Mouse (Mus musculus) midbrain, embryonic 12.5 days (tissue): ENCODE data around the gene Trim44. TPM values are rescaled to one million over a fixed set of nuclear protein-coding genes. Genes with fewer than 3 reads are reported as not detected.

Source experiments
- ATAC-seq: fragments of 200-750 bp; cut with Nextera tagmentation; 2 replicates; pipeline ENCODE4 v1.8.0; 2017; ENCODE audit warnings: low read depth, moderate TSS enrichment, moderate library complexity; ENCODE audit not compliant: low FRiP score
- H3K27ac ChIP-seq: fragments of 300-500 bp; sonication (generic); replicated peaks from 2 replicates; pipeline ENCODE4 v1.5.1; 2016; ENCODE audit warnings: mild to moderate bottlenecking
- H3K27me3 ChIP-seq: fragments of 300-500 bp; sonication (generic); 2 replicates; pipeline ENCODE4 v1.6.1; 2016; ENCODE audit warnings: mild to moderate bottlenecking
- H3K36me3 ChIP-seq: fragments of 300-500 bp; sonication (generic); 2 replicates; pipeline ENCODE4 v1.6.1; 2016
- H3K4me1 ChIP-seq: fragments of 300-500 bp; sonication (generic); 2 replicates; pipeline ENCODE4 v1.6.1; 2016
- H3K4me2 ChIP-seq: fragments of 300-500 bp; sonication (generic); replicated peaks from 2 replicates; pipeline ENCODE4 v1.6.1; 2016; ENCODE audit warnings: mild to moderate bottlenecking, moderate library complexity
- H3K4me3 ChIP-seq: fragments of 300-500 bp; sonication (generic); 2 replicates; pipeline ENCODE4 v1.5.1; 2016; ENCODE audit warnings: mild to moderate bottlenecking
- H3K9ac ChIP-seq: fragments of 300-500 bp; sonication (generic); replicated peaks from 2 replicates; pipeline ENCODE4 v1.6.1; 2016; ENCODE audit warnings: mild to moderate bottlenecking, moderate library complexity
- H3K9me3 ChIP-seq: fragments of 300-500 bp; sonication (generic); 2 replicates; pipeline ENCODE4 v1.6.1; 2016; ENCODE audit warnings: mild to moderate bottlenecking
- WGBS: fragments of 180-500 bp; shearing (Covaris S2); methylation state at CpG from one replicate; pipeline ENCODE4 v1.1.7; 2016; 5-methylcytosine and 5-hydroxymethylcytosine counted together
- polyA plus RNA-seq: library from polyadenylated mRNA; unstranded; fragments of >200 nt; fragmentation: Nextera tagmentation; extraction: Ambion mirVana; gene quantifications from 2 replicates; pipeline ENCODE4 v1.2.1, GENCODE M21; 2016

Gene Trim44
- polyA plus RNA-seq, 1 experiment from 2014 or later: 59.0 TPM

DNA sequence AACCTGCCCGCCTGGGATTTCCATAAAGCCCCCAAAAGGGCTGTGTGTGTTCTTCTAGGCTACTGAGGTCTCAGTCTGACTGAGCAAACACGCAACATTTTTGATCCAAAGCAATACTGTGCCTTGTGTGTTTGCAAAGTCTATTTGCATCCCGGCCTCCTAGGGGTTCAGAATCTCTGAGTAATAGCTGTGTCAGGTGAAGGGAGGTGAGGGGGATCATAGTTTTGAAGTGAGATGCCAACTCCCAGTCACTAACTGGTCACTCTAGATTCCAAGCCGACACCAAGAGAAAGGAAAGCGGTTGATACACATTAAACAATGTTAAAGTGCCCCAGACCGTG, 6.3 kb downstream of the Trim44 start:
- no peak; the same call in none of the 2 replicates for ATAC-seq

GRCm38 (mm10) chr2:102400605-102401351, 6.8 kb downstream of the Trim44 start:
- 0 out of 2 replicates have a peak, but pooled peaks cover 3% of the 10 kb centered on the region for H3K27me3 ChIP-seq
- peak; percentile 89 for ATAC-seq
- peak overlapping the region; percentile 79 for H3K4me3 ChIP-seq
- peak overlapping the region; percentile 88 for H3K9ac ChIP-seq
- peak overlapping the region; percentile 93 for H3K27ac ChIP-seq
- H3K9me3 ChIP-seq: no peaks in the 10 kb centered on the region
- peak overlapping the region; percentile 88 for H3K4me2 ChIP-seq
- WGBS: under 1% methylated on average over 79 of the region's 94 CpGs
- H3K36me3 ChIP-seq: no peaks in the 10 kb centered on the region
- peaks cover 20% of the 10 kb centered on the region for H3K4me1 ChIP-seq

More for the DNA sequence above, 6.3 kb downstream of the Trim44 start:
- WGBS: 28% methylated on average over 6 of the region's 6 CpGs
- Histone ChIP-seq H3K4me2 (peak overlapping the region; percentile 88), H3K27me3 (peaks cover 3% of the 10 kb centered on the region; the same call in 1 of the 2 replicates), H3K36me3 (no peaks in the 10 kb centered on the region), H3K4me3 (peak overlapping the region; percentile 79), H3K9me3 (no peaks in the 10 kb centered on the region), H3K4me1 (peaks cover 20% of the 10 kb centered on the region), H3K27ac (peak overlapping the region; percentile 93), H3K9ac (peak overlapping the region; percentile 88)

GRCm38 (mm10) chr2:102399864-102400604, 7.6 kb downstream of the Trim44 start:
- peak overlapping the region; percentile 88 for H3K4me2 ChIP-seq

GRCm38 (mm10) chr2:102396493-102396892, 11.1 kb downstream of the Trim44 start:
- Histone ChIP-seq H3K4me1 (peaks cover 19% of the 10 kb centered on the region), H3K4me2 (no peak overlapping the region), H3K9ac (no peak overlapping the region), H3K27me3 (no peaks in the 10 kb centered on the region), H3K36me3 (no peaks in the 10 kb centered on the region), H3K27ac (no peak overlapping the region), H3K9me3 (peaks cover under 1% of the 10 kb centered on the region; the same call in 1 of the 2 replicates), H3K4me3 (no peak overlapping the region)
- WGBS: 77% methylated on average over 1 of the region's 1 CpGs
- no peak for ATAC-seq

More at GRCm38 (mm10) chr2:102399864-102400604, 7.6 kb downstream of the Trim44 start:
- Histone ChIP-seq H3K36me3 (no peaks in the 10 kb centered on the region), H3K9ac (peak overlapping the region; percentile 88), H3K9me3 (no peaks in the 10 kb centered on the region), H3K27me3 (0 out of 2 replicates have a peak, but pooled peaks cover 3% of the 10 kb centered on the region), H3K4me3 (peak overlapping the region; percentile 79), H3K4me1 (peaks cover 20% of the 10 kb centered on the region), H3K27ac (peak overlapping the region; percentile 93)
- ATAC-seq: no peak
- WGBS: 40% methylated on average over 48 of the region's 48 CpGs

DNA sequence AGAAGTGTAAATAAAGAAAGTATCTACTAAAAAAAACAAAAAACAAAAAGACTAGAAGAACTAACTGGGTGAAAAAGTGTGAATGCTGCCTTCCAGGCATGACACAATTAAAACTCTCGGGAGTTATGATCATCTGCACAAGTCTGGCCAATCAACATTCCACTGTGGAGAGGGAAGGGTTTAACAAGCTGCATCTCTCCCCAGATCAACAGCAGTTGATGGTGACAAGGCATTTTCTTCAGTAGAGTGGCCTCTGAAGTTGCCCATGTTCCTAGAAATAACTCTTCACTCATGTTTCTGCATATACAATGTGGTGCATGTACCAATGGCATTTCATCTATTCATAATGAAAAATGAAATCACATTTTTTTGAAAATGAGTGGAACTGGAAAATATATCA, 14.2 kb downstream of the Trim44 start:
- Histone ChIP-seq H3K4me1 (0 out of 2 replicates have a peak, but pooled peaks cover 2% of the 10 kb centered on the region), H3K9me3 (peaks cover 3% of the 10 kb centered on the region; the same call in 1 of the 2 replicates), H3K9ac (no peak overlapping the region), H3K4me2 (no peak overlapping the region), H3K27ac (no peak overlapping the region), H3K36me3 (no peaks in the 10 kb centered on the region), H3K27me3 (no peaks in the 10 kb centered on the region), H3K4me3 (no peak overlapping the region)
- no peak for ATAC-seq
- WGBS: 92% methylated on average over 1 of the region's 1 CpGs

- Histone ChIP-seq H3K27me3 (no peaks in the 10 kb centered on the region), H3K27ac (no peak overlapping the region), H3K4me2 (no peak overlapping the region), H3K4me1 (peaks cover 17% of the 10 kb centered on the region), H3K9ac (no peak overlapping the region), H3K36me3 (no peaks in the 10 kb centered on the region), H3K4me3 (no peak overlapping the region), H3K9me3 (no peaks in the 10 kb centered on the region)
- no peak for ATAC-seq
Measured at GRCm38 (mm10) chr2:102385328-102385902, 22.2 kb downstream of the Trim44 start.

DNA sequence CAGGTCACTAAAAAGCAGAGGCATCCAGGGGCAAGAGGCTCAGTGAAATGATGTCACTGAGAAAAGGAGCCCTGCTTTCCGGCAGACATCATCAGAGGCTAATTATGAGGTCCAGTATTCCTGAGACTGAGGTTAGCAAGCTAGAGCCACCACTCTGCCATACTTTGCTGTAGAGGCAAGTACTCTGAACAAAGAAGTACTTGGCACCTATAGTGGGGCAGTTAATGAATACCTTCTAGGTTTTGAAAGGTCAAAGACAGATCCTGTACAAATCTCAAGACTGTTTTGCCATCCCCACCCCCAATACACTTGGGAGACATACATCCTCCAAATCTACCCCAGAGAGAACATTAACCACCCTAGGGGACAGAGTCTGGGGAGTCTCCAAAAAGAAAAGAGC, 23.1 kb downstream of the Trim44 start:
- WGBS: 65% methylated on average over 1 of the region's 1 CpGs
- no peak overlapping the region for H3K4me3 ChIP-seq
- ATAC-seq: no peak
- no peaks in the 10 kb centered on the region for H3K9me3 ChIP-seq
- peaks cover 17% of the 10 kb centered on the region for H3K4me1 ChIP-seq
- no peak overlapping the region for H3K4me2 ChIP-seq
- no peaks in the 10 kb centered on the region for H3K27me3 ChIP-seq
- H3K9ac ChIP-seq: no peak overlapping the region
- H3K36me3 ChIP-seq: no peaks in the 10 kb centered on the region
- no peak overlapping the region for H3K27ac ChIP-seq

- Histone ChIP-seq H3K4me1 (peaks cover 17% of the 10 kb centered on the region), H3K4me2 (no peak overlapping the region), H3K36me3 (no peaks in the 10 kb centered on the region), H3K9me3 (no peaks in the 10 kb centered on the region), H3K9ac (no peak overlapping the region), H3K27ac (peak overlapping the region; percentile 30; the same call in 1 of the 2 replicates), H3K27me3 (no peaks in the 10 kb centered on the region), H3K4me3 (no peak overlapping the region)
- 49% methylated on average over 2 of the region's 2 CpGs for WGBS
- ATAC-seq: no peak
Measured at GRCm38 (mm10) chr2:102384057-102384456, 23.6 kb downstream of the Trim44 start.

- H3K9ac ChIP-seq: no peak overlapping the region
Measured at GRCm38 (mm10) chr2:102383069-102383834, 24.4 kb downstream of the Trim44 start.

DNA sequence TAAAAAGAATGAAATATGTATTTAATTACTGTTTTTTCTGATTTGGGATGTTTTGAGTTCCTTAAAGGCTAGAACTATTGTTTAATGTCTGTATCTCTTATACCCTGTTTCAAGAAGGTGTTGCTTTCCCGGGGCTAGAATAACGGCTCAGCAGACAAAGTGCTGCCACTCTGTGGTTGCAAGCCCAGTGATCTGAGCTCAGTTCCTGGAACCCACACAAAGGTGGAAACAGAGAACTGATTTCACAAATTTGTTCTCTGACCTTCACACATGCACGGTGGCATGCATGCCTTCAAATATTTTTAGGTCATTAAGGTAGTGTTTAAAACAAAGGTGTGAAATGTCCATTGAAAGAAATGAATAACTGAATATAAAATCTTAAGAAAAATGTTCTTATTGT, 25.1 kb downstream of the Trim44 start:
- Histone ChIP-seq H3K27ac (no peak overlapping the region), H3K4me1 (peaks cover 17% of the 10 kb centered on the region), H3K9me3 (no peaks in the 10 kb centered on the region), H3K27me3 (no peaks in the 10 kb centered on the region), H3K9ac (no peak overlapping the region), H3K4me3 (no peak overlapping the region), H3K4me2 (no peak overlapping the region), H3K36me3 (peaks cover under 1% of the 10 kb centered on the region; the same call in 1 of the 2 replicates)
- ATAC-seq: no peak
- 77% methylated on average over 3 of the region's 3 CpGs for WGBS

More at GRCm38 (mm10) chr2:102383069-102383834, 24.4 kb downstream of the Trim44 start:
- Histone ChIP-seq H3K27ac (peak overlapping the region; percentile 30; the same call in 1 of the 2 replicates), H3K4me1 (peaks cover 17% of the 10 kb centered on the region), H3K27me3 (no peaks in the 10 kb centered on the region), H3K4me3 (no peak overlapping the region), H3K9me3 (no peaks in the 10 kb centered on the region), H3K4me2 (no peak overlapping the region), H3K36me3 (no peaks in the 10 kb centered on the region)
- no peak for ATAC-seq
- 52% methylated on average over 3 of the region's 3 CpGs for WGBS

GRCm38 (mm10) chr2:102380581-102380980, 27.0 kb downstream of the Trim44 start:
- Histone ChIP-seq H3K4me1 (peaks cover 17% of the 10 kb centered on the region), H3K27me3 (no peaks in the 10 kb centered on the region), H3K4me3 (no peak overlapping the region), H3K9me3 (peaks cover 5% of the 10 kb centered on the region; the same call in 1 of the 2 replicates), H3K9ac (no peak overlapping the region), H3K4me2 (no peak overlapping the region), H3K36me3 (peaks cover 6% of the 10 kb centered on the region; the same call in 1 of the 2 replicates), H3K27ac (no peak overlapping the region)
- WGBS: 92% methylated on average over 2 of the region's 2 CpGs
- ATAC-seq: no peak
